Mouse (Mus musculus): ENCODE data around the gene Tsr2.

Gene Tsr2

DNA sequence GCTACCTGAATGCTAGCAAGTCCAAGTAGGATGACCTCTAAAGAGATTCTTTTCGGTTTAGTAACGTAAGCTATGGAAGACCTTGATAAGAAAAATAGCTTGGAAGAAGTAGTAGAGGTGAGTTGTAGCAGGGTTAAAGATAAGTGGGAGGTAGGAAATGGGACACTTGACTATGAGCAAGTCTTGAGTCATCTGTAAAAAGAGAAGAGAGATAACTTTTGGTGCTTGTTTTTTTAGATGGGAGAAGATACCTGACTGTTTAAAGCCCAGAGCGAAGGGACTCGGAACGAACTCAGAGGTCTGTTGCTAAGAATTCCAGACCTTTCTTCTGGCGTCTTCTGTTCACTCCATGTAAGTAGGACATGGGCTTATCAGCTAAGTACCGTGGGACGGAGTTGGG, 50.5 kb downstream of the Tsr2 start, which contains the start of gene Fgd1:
Fgd1 (plus strand) TSS at position 301 of the 400 bp plus-strand sequence.
- DNase-seq: no peak

DNA sequence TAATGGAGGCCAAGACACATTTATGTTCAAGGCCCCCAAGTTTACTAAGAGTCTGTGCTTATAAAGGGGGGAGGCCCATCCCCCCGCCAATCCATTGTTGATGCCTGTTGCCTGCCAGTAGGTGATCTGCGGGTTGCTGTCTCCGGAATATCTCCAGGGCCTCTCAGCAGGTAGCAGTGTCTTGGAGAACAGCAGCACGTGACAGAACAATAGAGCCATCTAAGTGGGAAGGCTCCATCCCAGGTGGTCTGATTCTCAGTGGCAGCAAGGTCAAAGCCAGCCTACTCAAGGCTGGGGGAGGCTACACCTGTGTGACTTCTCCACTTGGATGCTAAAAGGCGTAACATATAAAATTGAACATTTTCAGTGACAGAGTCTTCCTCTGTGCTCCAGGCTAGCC, 55.1 kb downstream of the Tsr2 start:
- DNase-seq: no peak

Measured in cerebellum, adult 18-20 months (tissue).